Mouse (Mus musculus) forebrain, embryonic 16.5 days (tissue): ENCODE measurements at regions not wholly inside any gene's neighbourhood (a gene's known extent, or its start where the extent isn't known, plus 50 kb on each side); places are given as distances from the start of the nearest gene placed in this dataset.

ENCODE experiments used
- ATAC-seq: fragments of 200-750 bp; cut with Nextera tagmentation; 2 replicates; pipeline ENCODE4 v1.8.0; 2017; ENCODE audit warnings: mild to moderate bottlenecking, moderate library complexity
- H3K27ac ChIP-seq: fragments of 300-500 bp; sonication (generic); 2 replicates; pipeline ENCODE4 v1.5.1; 2014; ENCODE audit warnings: low read length, control low read depth
- H3K27me3 ChIP-seq: fragments of 300-500 bp; sonication (generic); replicated peaks from 2 replicates; pipeline ENCODE4 v1.6.1; 2014; ENCODE audit warnings: low read length; ENCODE audit not compliant: control insufficient read depth, insufficient read depth
- H3K36me3 ChIP-seq: fragments of 300-500 bp; sonication (generic); 2 replicates; pipeline ENCODE4 v1.6.1; 2014; ENCODE audit not compliant: control insufficient read depth, insufficient read depth
- H3K4me1 ChIP-seq: fragments of 300-500 bp; sonication (generic); replicated peaks from 2 replicates; pipeline ENCODE4 v1.6.1; 2014; ENCODE audit warnings: low read length; ENCODE audit not compliant: control insufficient read depth, insufficient read depth
- H3K4me2 ChIP-seq: fragments of 300-500 bp; sonication (generic); 2 replicates; pipeline ENCODE4 v1.6.1; 2014; ENCODE audit warnings: mild to moderate bottlenecking, low read length, control low read depth
- H3K4me3 ChIP-seq: fragments of 300-500 bp; sonication (generic); replicated peaks from 2 replicates; pipeline ENCODE4 v1.5.1; 2014; ENCODE audit warnings: mild to moderate bottlenecking, low read length, control low read depth
- H3K9ac ChIP-seq: fragments of 300-500 bp; sonication (generic); replicated peaks from 2 replicates; pipeline ENCODE4 v1.6.1; 2014; ENCODE audit warnings: low read depth, low read length, control low read depth
- H3K9me3 ChIP-seq: fragments of 300-500 bp; sonication (generic); 2 replicates; pipeline ENCODE4 v1.6.1; 2016; ENCODE audit warnings: low read length; ENCODE audit not compliant: control insufficient read depth
- WGBS: fragments of 180-500 bp; shearing (Covaris S2); extraction: QIAGEN DNeasy Blood & Tissue Kit; methylation state at CpG from one replicate; pipeline ENCODE4 v1.1.7; 2014; 5-methylcytosine and 5-hydroxymethylcytosine counted together

- no peaks in the 10 kb centered on the region for H3K9me3 ChIP-seq
- no peak overlapping the region for H3K27ac ChIP-seq
- H3K4me3 ChIP-seq = no peak overlapping the region
- ATAC-seq = no peak
- no peak overlapping the region for H3K4me2 ChIP-seq
- 66% methylated on average over 3 of the region's 3 CpGs for WGBS
- H3K36me3 ChIP-seq = no peaks in the 10 kb centered on the region
- no peak overlapping the region for H3K9ac ChIP-seq
- H3K4me1 ChIP-seq = no peaks in the 10 kb centered on the region; the same call in 1 of the 2 replicates
- no peaks in the 10 kb centered on the region for H3K27me3 ChIP-seq
Measured at GRCm38 (mm10) chr12:25416571-25416970, 319.6 kb upstream of the Id2 start.

GRCm38 (mm10) chr12:25415641-25416040 lies 318.7 kb upstream of the Id2 start:
- Histone ChIP-seq H3K9me3 (no peaks in the 10 kb centered on the region), H3K4me1 (no peaks in the 10 kb centered on the region; the same call in 1 of the 2 replicates), H3K36me3 (no peaks in the 10 kb centered on the region), H3K27me3 (no peaks in the 10 kb centered on the region), H3K4me3 (no peak overlapping the region), H3K27ac (no peak overlapping the region), H3K9ac (no peak overlapping the region), H3K4me2 (no peak overlapping the region)
- ATAC-seq = no peak
- 30% methylated on average over 3 of the region's 3 CpGs for WGBS

DNA sequence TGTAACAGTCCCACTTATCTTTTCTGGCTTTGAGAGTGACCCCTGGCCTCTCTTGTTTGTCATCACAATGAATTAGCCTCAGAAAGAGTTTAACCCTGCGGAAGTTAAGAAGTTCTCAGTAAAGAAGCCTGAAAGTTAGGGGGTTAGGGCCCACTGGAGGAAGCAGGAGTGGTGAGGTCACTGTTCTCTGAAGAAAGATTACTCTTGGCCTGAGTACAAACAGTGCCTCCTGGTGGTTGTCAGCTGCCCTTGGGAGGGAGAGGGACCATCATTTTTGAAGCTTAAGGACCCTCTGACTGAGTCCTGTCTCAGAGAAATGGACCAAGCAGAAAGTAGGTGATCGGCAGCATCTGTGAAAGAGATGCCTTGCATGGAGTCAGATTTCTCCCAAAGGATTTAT lies 318.3 kb upstream of the Id2 start:
- WGBS = 46% methylated on average over 2 of the region's 2 CpGs
- Histone ChIP-seq H3K9me3 (no peaks in the 10 kb centered on the region), H3K27ac (no peak overlapping the region)

GRCm38 (mm10) chr12:25407301-25407700 lies 310.4 kb upstream of the Id2 start:
- no peak overlapping the region for H3K4me2 ChIP-seq
- H3K9me3 ChIP-seq = no peaks in the 10 kb centered on the region
- no peak for ATAC-seq
- no peak overlapping the region for H3K4me3 ChIP-seq
- no peaks in the 10 kb centered on the region for H3K36me3 ChIP-seq
- WGBS = 98% methylated on average over 2 of the region's 2 CpGs
- H3K27me3 ChIP-seq = no peaks in the 10 kb centered on the region
- no peak overlapping the region for H3K27ac ChIP-seq
- no peak overlapping the region for H3K9ac ChIP-seq
- no peaks in the 10 kb centered on the region for H3K4me1 ChIP-seq

More for the DNA sequence above, 318.3 kb upstream of the Id2 start:
- no peak for ATAC-seq
- H3K9ac ChIP-seq = no peak overlapping the region
- no peaks in the 10 kb centered on the region for H3K36me3 ChIP-seq
- no peak overlapping the region for H3K4me2 ChIP-seq
- no peaks in the 10 kb centered on the region; the same call in 1 of the 2 replicates for H3K4me1 ChIP-seq
- H3K27me3 ChIP-seq = no peaks in the 10 kb centered on the region
- no peak overlapping the region for H3K4me3 ChIP-seq

GRCm38 (mm10) chr12:25400326-25400725 lies 303.4 kb upstream of the Id2 start:
- H3K4me1 ChIP-seq = no peaks in the 10 kb centered on the region
- ATAC-seq = no peak
- 91% methylated on average over 5 of the region's 5 CpGs for WGBS
- H3K36me3 ChIP-seq = no peaks in the 10 kb centered on the region
- H3K9me3 ChIP-seq = no peaks in the 10 kb centered on the region
- no peaks in the 10 kb centered on the region for H3K27me3 ChIP-seq
- no peak overlapping the region for H3K27ac ChIP-seq
- no peak overlapping the region for H3K4me2 ChIP-seq
- no peak overlapping the region for H3K9ac ChIP-seq
- H3K4me3 ChIP-seq = no peak overlapping the region

- Histone ChIP-seq H3K27me3 (no peaks in the 10 kb centered on the region), H3K36me3 (no peaks in the 10 kb centered on the region), H3K4me2 (no peak overlapping the region), H3K4me3 (no peak overlapping the region), H3K9me3 (no peaks in the 10 kb centered on the region), H3K4me1 (no peaks in the 10 kb centered on the region), H3K9ac (no peak overlapping the region), H3K27ac (no peak overlapping the region)
- WGBS = 94% methylated on average over 3 of the region's 3 CpGs
- ATAC-seq = no peak
Measured at GRCm38 (mm10) chr12:25398726-25399125, 301.8 kb upstream of the Id2 start.

DNA sequence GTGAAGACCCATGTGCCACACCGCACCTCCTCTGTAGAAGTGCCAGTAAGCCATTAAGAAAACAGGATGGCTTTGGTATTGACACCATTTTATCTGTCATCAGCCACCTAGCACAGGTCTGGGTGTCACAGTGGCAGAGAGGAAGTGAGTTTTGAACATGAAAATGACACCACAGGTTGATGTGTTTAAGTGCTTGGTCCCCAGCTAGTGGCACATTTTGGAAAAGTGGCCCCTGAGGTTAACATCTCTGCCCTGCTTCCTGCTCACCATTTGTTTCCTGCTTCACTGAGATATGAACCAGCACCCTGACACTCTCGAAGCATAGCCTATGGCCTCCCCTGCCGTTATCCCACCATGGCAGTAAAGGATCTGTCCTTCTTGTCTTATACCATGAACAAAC lies 297.4 kb upstream of the Id2 start:
- WGBS = 95% methylated on average over 3 of the region's 3 CpGs
- Histone ChIP-seq H3K27me3 (no peaks in the 10 kb centered on the region), H3K4me3 (no peak overlapping the region), H3K4me1 (no peaks in the 10 kb centered on the region), H3K4me2 (no peak overlapping the region), H3K9ac (no peak overlapping the region), H3K9me3 (no peaks in the 10 kb centered on the region), H3K27ac (no peak overlapping the region), H3K36me3 (no peaks in the 10 kb centered on the region)
- no peak for ATAC-seq

- ATAC-seq = no peak
- WGBS = 82% methylated on average over 4 of the region's 4 CpGs
- Histone ChIP-seq H3K4me2 (no peak overlapping the region), H3K4me1 (no peaks in the 10 kb centered on the region), H3K27me3 (no peaks in the 10 kb centered on the region), H3K9me3 (no peaks in the 10 kb centered on the region), H3K4me3 (no peak overlapping the region), H3K36me3 (no peaks in the 10 kb centered on the region), H3K9ac (no peak overlapping the region), H3K27ac (no peak overlapping the region)
Measured at GRCm38 (mm10) chr12:25393501-25393900, 296.6 kb upstream of the Id2 start.

DNA sequence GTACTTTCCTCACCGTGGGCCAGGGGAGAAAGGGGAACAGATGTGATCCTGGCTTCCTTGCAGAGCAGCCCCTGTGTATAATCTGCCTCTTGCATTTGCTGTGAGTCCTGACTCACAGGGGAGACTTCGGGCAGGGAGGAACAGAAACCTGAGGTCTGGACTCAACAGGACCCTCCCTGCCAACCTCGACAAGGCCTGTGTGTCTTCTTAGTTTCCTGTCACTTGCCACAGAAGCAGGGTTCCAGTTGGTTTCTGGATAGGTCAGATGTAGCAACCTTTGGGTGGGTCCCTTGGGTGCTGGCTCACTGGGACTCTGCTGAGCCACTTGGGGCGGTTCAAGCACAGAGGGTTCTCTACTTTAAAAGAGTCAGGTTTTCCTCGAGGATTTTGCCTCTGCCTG lies 292.3 kb upstream of the Id2 start:
- H3K27ac ChIP-seq = no peak overlapping the region
- 86% methylated on average over 5 of the region's 5 CpGs for WGBS

GRCm38 (mm10) chr12:25387791-25388280 lies 290.9 kb upstream of the Id2 start:
- H3K4me2 ChIP-seq = no peak overlapping the region
- 66% methylated on average over 5 of the region's 5 CpGs for WGBS
- no peak overlapping the region for H3K27ac ChIP-seq
- H3K9ac ChIP-seq = no peak overlapping the region
- H3K4me3 ChIP-seq = no peak overlapping the region
- no peaks in the 10 kb centered on the region for H3K4me1 ChIP-seq
- ATAC-seq = no peak
- no peaks in the 10 kb centered on the region for H3K9me3 ChIP-seq
- H3K27me3 ChIP-seq = no peaks in the 10 kb centered on the region
- no peaks in the 10 kb centered on the region for H3K36me3 ChIP-seq

More for the DNA sequence above, 292.3 kb upstream of the Id2 start:
- Histone ChIP-seq H3K9me3 (no peaks in the 10 kb centered on the region), H3K9ac (no peak overlapping the region), H3K27me3 (no peaks in the 10 kb centered on the region), H3K4me3 (no peak overlapping the region), H3K4me1 (no peaks in the 10 kb centered on the region), H3K4me2 (no peak overlapping the region), H3K36me3 (no peaks in the 10 kb centered on the region)
- ATAC-seq = no peak
